Mouse (Mus musculus) embryo, embryonic 11 days (tissue): ENCODE results near the gene Ikzf1.

Experiments used
- DNase-seq: peaks from one replicate; pipeline ENCODE4 v3.0.0-alpha.2; 2015

The Ikzf1 gene

GRCm38 (mm10) chr11:11725252-11725875, 40.6 kb downstream of the Ikzf1 start:
- DNase-seq: no peak

DNA sequence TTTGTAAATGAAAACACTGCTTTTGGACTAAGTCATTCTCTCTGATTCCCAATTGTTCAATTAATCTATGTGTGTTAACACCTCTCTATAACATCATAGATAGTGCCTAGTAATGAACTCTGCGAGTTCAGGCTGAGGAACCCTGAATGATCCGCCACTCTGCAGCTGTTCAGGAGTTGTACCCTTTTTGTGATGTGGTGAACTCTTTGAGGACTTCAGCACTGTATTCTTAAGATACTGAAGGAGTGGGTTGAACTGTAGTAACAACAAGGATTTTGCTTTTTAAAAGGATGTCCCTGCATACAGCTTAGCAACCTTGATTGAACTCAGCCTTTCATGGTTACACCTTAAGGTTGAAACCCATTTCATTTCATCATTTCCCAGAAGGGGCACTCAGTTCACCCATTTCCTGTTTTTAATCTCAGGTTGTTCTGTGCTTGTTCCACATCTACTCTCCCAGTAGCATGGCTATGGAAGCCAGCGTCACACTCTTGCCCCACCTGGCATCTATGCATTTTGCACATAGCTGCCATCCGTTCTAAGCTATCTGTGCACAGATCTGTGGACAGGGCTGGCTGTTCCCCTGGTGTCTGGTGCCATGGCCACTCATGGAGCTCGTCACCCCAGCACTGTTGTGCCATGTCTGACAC, 41.2 kb downstream of the Ikzf1 start:
- DNase-seq: no peak

GRCm38 (mm10) chr11:11726807-11727276, 42.0 kb downstream of the Ikzf1 start:
- no peak for DNase-seq

DNA sequence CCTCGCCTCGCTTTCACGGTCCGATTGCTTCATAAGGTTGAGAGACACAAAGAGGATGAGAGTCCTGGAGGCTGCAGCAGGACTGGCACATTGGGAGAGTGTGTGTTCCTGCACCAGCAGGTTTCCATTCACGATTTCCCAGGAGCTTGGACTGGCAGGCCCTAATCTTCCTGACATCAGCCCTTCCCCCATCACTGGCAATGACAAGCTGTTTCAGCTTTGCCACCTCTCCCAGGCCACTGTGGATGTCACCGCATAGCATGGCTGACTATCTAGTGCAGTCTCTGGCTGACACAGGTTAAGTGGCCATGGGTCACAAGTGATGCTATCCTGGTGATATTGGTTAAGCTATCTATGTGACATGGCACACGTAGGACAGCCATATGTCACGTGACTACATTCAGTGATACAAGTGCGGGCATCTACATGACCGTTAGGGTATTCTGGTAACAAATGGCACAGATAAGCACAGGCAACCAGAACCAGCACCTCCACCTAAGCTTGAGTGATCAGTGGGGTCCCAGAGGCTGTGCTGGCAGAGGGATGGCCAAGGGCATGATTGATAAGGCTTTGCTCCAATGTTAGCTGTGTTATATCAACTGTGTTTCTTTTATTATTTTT, 43.2 kb downstream of the Ikzf1 start:
- DNase-seq: no peak

- DNase-seq: no peak
These were observed 44.4 kb downstream of the Ikzf1 start for GRCm38 (mm10) chr11:11729216-11729615.

DNA sequence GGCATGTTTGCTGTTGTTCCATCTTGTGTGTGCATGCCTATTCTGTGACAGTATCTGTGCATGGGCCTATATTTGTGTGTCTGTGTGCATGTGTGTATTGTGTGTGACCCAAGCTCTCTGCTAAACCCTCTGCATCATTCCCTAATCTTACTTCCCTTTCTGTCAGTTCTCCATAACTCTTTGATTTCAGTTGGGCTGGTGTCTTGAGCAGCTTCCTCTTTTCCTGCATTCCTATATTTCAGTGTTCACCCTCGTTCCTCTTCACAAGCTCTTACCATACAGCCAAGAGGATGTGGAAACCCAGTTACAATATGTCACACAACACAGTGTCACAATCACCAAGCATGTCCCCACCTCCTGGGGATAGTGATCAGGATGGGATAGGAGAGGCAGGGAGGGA, 45.3 kb downstream of the Ikzf1 start:
- no peak for DNase-seq

GRCm38 (mm10) chr11:11731727-11732126, 46.9 kb downstream of the Ikzf1 start:
- no peak for DNase-seq

DNA sequence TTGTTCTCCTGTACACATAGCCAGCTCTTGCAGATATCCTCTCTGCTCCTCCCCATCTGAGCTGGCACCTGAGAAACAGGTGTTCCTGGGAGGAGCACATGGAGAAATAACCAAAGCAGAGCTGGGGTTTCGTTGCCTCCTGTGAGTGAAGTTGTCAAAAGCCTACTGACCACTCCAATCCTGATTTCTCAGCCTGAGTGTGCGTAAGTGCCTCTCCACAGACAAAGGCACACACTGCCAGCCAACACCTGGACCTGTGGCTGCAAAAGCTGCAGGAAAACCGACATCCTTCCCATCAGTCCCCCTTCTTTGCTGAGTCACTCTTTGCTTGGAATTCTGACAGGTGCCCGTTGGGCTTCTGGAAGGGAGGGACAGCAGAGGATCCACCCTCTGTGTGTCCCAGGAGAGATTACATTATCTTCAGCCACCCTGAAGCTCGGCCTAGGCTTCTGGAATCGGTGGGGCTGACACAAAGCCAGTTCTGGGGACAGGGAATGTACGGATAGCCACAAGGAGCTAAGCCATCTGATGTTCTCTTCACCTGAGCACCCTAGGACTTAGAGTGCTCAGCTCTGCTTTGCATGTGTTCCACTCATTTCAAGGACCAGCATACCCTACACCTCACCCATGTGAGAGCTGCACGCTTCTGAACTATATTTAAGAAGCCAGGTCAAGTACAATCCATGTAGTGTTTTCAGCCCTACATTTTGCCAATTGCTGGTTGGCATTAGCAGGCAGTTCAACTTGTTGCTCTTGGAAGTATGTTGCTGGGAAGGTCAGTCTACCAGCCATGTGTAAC, 48.4 kb downstream of the Ikzf1 start:
- no peak for DNase-seq

GRCm38 (mm10) chr11:11735155-11735554, 50.4 kb downstream of the Ikzf1 start:
- DNase-seq: no peak

- no peak for DNase-seq
These were observed 52.1 kb downstream of the Ikzf1 start for GRCm38 (mm10) chr11:11736948-11737347.

DNA sequence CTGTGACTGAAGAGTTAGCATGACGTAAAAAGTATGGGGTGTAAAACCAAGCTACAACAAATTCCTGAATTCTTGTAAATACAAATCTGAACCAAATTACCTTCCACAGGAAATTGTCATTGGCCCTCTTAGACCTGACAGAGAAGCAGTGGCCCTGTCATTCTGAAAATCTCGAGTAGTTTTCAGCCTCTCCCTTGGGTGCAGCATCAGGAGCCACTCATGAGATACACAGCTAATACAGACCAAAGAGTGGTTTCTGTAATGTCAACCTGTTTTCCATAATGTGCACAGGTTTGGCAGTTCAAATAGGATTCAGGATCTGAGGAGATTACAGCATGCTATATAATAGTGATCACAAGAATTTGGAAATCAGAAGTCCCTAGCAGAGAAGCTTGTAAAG, 52.8 kb downstream of the Ikzf1 start:
- DNase-seq: no peak

DNA sequence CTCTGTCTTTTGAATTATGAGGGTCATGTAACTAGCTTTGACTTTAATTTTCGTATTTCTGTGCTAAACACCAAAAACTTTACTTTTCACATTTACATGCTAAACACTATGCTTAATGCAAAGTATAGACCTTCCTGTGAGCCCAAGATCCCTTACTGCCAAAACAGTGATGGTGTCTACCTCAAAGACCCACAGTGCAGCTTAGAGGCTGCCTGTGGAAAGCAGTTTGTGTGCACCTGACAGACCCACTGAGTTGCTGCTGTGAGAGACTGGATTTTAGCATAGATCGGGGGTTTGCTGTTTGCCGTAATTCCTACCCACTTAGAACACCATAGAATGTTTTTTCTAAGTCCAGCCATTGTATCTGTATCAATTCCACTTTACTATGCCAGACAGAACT, 54.3 kb downstream of the Ikzf1 start:
- DNase-seq: no peak

DNA sequence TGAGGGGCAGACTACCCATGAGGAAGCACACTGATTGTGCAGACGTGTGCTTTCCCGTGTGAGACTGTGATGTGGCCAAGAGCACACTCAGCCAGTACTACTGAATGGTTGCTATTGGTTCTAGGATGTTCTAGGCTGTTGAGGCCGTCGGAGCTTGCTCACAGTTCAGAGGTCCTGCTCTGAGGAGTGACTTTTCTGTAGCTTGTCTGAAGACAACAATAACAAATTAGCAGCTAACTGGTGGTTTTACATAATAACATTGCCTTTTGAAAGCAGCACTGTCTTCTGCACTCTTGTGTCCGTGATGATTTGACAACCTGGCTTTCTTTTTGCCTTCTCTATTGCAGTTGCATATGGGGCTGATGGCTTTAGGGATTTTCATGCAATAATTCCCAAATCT, 55.8 kb downstream of the Ikzf1 start:
- no peak for DNase-seq

- no peak for DNase-seq
These were observed 56.8 kb downstream of the Ikzf1 start for GRCm38 (mm10) chr11:11741574-11741973.

DNA sequence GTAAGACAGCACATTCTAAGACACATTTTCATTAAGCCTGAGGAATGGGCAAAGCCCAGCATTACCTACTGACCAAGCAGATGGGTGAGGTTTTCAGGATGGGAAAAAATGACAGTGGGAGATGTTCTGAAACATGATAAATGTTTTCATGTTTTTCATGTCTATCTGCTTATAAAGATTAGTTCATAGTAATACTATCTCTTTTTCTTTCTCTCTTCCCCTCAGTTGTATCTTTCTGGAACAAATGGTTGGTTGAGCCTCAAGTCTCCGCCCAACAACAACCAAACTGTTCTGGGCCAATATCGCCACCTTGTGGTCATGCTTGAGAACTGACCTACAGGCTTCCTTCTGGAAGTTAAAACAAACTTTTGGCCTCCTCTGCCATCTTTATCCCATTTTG, 57.8 kb downstream of the Ikzf1 start:
- peak; percentile 51 for DNase-seq

GRCm38 (mm10) chr11:11744222-11744621, 59.4 kb downstream of the Ikzf1 start:
- no peak for DNase-seq

DNA sequence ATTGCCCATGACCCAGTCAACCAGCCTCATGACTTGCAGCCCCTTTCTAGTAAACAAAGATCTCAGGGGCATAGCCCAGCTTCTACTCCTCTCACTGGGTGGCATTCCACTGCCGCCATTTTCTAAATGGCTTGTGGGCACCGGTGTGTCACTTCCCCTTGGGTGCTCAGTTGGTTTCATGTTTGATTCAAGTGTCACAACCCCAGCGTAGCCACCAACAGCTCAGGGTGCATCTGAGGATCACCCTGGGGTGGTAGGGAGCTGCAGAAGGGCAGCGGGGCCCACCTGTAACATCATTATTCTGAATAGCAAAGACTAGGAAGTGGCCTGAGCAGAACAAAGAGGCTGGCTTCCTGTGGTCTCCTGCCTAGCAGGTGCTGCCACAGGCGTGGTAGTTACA, 66.3 kb downstream of the Ikzf1 start:
- DNase-seq: no peak

DNA sequence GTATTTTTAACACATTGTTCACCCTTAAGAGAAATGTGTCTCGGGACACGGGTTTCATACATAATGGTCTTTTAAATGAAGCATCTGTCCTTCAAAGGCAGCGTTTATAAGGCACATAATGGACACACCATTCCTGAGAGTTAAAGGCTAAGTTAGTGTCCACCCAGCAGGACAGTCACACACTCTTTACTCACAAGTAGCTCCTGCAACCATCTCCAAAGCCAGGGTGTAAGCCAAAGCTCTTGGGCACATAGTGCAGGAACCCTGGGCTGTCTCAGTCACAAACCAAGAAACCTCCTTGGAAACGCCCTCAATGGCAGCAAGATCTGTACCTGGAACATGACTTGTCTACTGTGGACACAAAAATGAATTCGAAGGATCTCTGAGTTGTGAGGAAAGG, 68.1 kb downstream of the Ikzf1 start:
- DNase-seq: no peak

GRCm38 (mm10) chr11:11758121-11758520, 73.3 kb downstream of the Ikzf1 start:
- DNase-seq: no peak

DNA sequence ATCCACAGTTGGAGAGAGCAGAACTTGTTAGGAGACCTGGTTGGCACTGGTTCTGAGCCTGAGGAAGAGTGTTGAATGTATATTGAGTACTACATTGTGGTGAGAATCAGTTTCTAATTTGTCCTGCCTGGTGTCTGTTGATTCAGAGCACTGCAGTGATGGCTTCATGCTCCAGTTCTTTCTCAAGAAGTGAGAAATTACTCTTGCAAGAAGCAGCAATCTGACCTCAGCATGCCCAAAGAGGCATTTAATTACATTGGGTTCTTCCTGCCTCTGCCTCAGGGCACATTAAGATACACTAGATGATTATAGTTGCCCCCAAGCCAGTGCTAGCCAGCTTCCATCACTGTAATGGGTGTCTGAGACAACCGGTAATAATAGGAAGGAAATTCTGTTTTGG, 74.1 kb downstream of the Ikzf1 start:
- DNase-seq: no peak

DNA sequence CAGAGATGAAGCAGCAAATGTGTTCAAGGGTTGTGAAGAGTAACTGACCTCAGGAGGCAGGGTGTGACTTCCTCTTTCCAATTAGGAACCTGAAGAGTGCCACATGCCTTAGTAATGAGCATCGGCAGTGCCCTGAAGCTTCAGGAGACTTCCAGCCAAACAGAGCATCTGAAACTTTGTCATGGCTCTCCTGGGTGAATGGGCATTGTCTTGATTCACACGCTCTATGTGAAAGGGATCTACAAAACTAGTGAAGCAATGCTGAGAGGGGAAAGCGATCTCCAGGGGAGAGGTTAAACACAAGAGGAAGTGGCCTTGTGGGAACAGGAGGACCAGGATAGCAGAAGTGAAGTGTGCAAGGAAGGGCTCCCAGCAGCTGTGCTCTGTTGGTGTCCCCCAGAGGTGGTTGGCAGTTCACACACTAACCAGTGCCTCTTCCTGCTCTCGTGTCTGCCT, 78.4 kb downstream of the Ikzf1 start:
- no peak for DNase-seq

DNA sequence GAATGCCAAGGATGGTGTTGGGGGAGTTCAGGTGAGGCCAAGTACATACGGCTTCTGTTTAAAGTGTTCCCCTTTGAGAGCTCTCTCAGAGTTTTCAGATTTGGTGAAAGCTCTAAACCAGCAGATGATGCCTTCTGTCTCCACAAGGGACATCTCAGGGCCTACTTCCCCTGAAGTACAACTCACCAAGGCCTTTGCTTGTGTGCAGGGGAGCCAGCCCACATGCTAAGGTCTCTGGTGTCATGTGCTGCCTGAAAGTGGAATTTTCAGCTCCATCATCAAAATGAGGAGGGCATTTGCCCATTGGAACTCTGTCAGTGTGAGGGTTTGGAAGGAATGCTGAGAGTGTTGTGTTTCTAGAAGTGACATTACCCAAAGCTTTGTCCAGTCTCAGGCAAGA, 80.6 kb downstream of the Ikzf1 start:
- DNase-seq: no peak

GRCm38 (mm10) chr11:11766105-11766504, 81.3 kb downstream of the Ikzf1 start:
- DNase-seq: no peak

GRCm38 (mm10) chr11:11766736-11767135, 81.9 kb downstream of the Ikzf1 start:
- DNase-seq: no peak
